Mouse (Mus musculus) cerebellum, postnatal 14 days (tissue): ENCODE results near the gene Dnm3.

Experiments used
- DNase-seq, 2 experiments: peaks; one replicate each; pipeline ENCODE4 v3.0.0; 2021; ENCODE audit warnings: mixed read lengths in 2 of 2

Gene Dnm3

GRCm38 (mm10) chr1:162242980-162243650, 234.7 kb downstream of the Dnm3 start:
- no peak for DNase-seq

- no peak for DNase-seq
Measured at GRCm38 (mm10) chr1:162240720-162241119, 237.1 kb downstream of the Dnm3 start.

GRCm38 (mm10) chr1:162238646-162239045, 239.2 kb downstream of the Dnm3 start:
- no peak for DNase-seq

GRCm38 (mm10) chr1:162236624-162237159, 241.1 kb downstream of the Dnm3 start:
- DNase-seq = no peak

GRCm38 (mm10) chr1:162225621-162226147, 252.2 kb downstream of the Dnm3 start:
- no peak for DNase-seq

GRCm38 (mm10) chr1:162224817-162225605, 252.8 kb downstream of the Dnm3 start:
- no peak for DNase-seq

GRCm38 (mm10) chr1:162224061-162224460, 253.8 kb downstream of the Dnm3 start:
- no peak for DNase-seq

- DNase-seq = no peak
Measured at GRCm38 (mm10) chr1:162223258-162223940, 254.4 kb downstream of the Dnm3 start.

GRCm38 (mm10) chr1:162222353-162222752, 255.5 kb downstream of the Dnm3 start:
- DNase-seq = no peak

- DNase-seq = no peak
Measured at GRCm38 (mm10) chr1:162221801-162222301, 256.0 kb downstream of the Dnm3 start.

GRCm38 (mm10) chr1:162220891-162221290, 256.9 kb downstream of the Dnm3 start:
- no peak for DNase-seq

- no peak for DNase-seq
Measured at GRCm38 (mm10) chr1:162219781-162220180, 258.1 kb downstream of the Dnm3 start.

- no peak for DNase-seq
Measured at GRCm38 (mm10) chr1:162218530-162219180, 259.2 kb downstream of the Dnm3 start.

- DNase-seq = no peak
Measured at GRCm38 (mm10) chr1:162217340-162217974, 260.4 kb downstream of the Dnm3 start.

GRCm38 (mm10) chr1:162216656-162217055, 261.2 kb downstream of the Dnm3 start:
- DNase-seq = no peak

- no peak for DNase-seq
Measured at GRCm38 (mm10) chr1:162215743-162216142, 262.1 kb downstream of the Dnm3 start.

- no peak for DNase-seq
Measured at GRCm38 (mm10) chr1:162213066-162213465, 264.8 kb downstream of the Dnm3 start.

- DNase-seq = no peak
Measured at GRCm38 (mm10) chr1:162210529-162210928, 267.3 kb downstream of the Dnm3 start.

GRCm38 (mm10) chr1:162209487-162210149, 268.2 kb downstream of the Dnm3 start:
- DNase-seq = no peak

GRCm38 (mm10) chr1:162209010-162209409, 268.8 kb downstream of the Dnm3 start:
- no peak for DNase-seq

- no peak for DNase-seq
Measured at GRCm38 (mm10) chr1:162207708-162208043, 270.2 kb downstream of the Dnm3 start.
